Mouse (Mus musculus) embryonic fibroblast, embryonic 13.5 days (primary cell): Measurements from ENCODE around the gene Dlg5. TPM values are rescaled to one million over a fixed set of nuclear protein-coding genes. Genes with fewer than 3 reads are reported as not detected.

ENCODE experiments used
- H3K27ac ChIP-seq: 2 replicates; pipeline ENCODE4 v1.5.1; 2012; ENCODE audit warnings: low read length, control low read depth, inconsistent platforms; ENCODE audit not compliant: insufficient read depth
- H3K4me1 ChIP-seq: 2 replicates; pipeline ENCODE4 v1.6.1; 2011; ENCODE audit warnings: low read length; ENCODE audit not compliant: control insufficient read depth, insufficient read depth
- H3K4me3 ChIP-seq: 2 replicates; pipeline ENCODE4 v1.5.1; 2011; ENCODE audit warnings: mild to moderate bottlenecking, control low read depth, low read length; ENCODE audit not compliant: insufficient read depth
- CTCF ChIP-seq: IDR thresholded peaks from 2 replicates; pipeline ENCODE4 v1.5.1; 2011; ENCODE audit warnings: mild to moderate bottlenecking, control low read depth, low read length, moderate library complexity, borderline replicate concordance; ENCODE audit not compliant: insufficient read depth
- POLR2A ChIP-seq: IDR thresholded peaks from 2 replicates; pipeline ENCODE4 v1.6.1; 2011; ENCODE audit warnings: low read depth, mild to moderate bottlenecking, control low read depth, low read length, moderate library complexity
- polyA plus RNA-seq: library from polyadenylated mRNA; stranded (reverse); fragments of >200 nt; gene quantifications from 2 replicates; pipeline ENCODE4 v1.2.4, GENCODE M21; 2011; ENCODE audit warnings: low read depth; ENCODE audit not compliant: missing spikeins, insufficient read length

Dlg5 gene
- polyA plus RNA-seq, 1 experiment = 60.8 TPM

DNA sequence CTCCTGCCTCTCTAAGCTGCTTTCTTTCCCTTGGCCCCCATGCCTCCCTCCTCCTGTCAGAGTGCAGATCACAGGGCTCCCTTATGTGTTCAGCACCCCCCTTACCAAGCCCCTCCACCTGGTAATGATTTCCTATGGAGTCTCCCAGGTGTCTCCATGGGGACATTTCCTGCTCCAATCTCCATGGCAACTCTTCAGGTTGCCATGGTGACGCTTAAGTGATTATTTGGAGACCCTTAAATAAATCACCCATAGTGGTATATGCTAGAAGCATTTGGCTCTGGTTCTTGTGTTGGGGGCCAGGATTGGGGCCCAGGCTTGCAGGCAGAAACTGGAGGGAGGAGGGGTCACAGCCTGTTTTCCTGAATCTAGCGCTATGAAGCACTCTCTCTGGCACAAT is 17.2 kb upstream of the Dlg5 start:
- no peaks in the 10 kb centered on the region for H3K4me1 ChIP-seq
- no peak overlapping the region for H3K27ac ChIP-seq
- H3K4me3 ChIP-seq = no peak overlapping the region
- TF ChIP-seq POLR2A = no peak
- TF ChIP-seq CTCF = no peak

DNA sequence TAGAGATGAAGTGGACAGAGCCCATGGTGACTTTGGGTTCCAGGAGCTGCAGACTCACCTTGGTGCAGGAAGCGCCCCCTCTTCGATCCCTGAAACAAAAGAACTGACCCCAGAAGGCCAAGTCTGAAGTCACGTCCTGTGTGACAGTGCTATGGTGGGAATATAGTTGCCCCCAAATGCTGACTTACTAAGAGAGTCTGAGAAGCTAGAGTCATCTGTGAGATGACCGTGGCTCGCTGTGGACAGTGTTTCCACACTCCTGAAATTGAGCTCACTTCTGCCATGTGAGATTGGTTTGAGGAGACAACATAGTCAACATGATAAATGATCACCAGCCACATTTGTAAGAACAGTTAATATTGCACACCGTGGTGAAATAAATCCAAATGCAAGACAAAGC is 16.7 kb upstream of the Dlg5 start:
- Histone ChIP-seq H3K27ac (no peak overlapping the region), H3K4me3 (no peak overlapping the region), H3K4me1 (no peaks in the 10 kb centered on the region)
- no peak for TF ChIP-seq POLR2A
- no peak for TF ChIP-seq CTCF

DNA sequence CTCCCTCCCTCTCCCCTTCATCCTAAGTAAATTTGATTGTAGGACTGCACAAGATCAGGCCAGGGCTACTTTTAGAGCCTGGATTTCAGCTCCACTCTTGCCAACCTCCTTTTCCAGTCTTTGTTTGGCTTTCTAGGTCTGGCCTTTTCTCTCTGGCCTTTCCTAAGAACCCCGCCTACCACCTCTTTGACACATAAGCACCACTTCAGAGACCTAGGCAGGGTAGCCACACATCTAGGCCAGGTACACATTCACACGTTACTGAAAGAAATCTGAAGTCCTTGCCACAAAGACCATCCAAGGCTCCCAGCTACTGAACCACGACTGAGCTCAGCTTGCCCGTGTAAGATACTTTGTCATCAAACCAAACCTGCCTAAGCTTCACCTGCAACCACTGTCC is 14.7 kb upstream of the Dlg5 start:
- no peak overlapping the region for H3K4me3 ChIP-seq
- TF ChIP-seq POLR2A (no peak), CTCF (no peak)
- no peaks in the 10 kb centered on the region for H3K4me1 ChIP-seq
- no peak overlapping the region for H3K27ac ChIP-seq

DNA sequence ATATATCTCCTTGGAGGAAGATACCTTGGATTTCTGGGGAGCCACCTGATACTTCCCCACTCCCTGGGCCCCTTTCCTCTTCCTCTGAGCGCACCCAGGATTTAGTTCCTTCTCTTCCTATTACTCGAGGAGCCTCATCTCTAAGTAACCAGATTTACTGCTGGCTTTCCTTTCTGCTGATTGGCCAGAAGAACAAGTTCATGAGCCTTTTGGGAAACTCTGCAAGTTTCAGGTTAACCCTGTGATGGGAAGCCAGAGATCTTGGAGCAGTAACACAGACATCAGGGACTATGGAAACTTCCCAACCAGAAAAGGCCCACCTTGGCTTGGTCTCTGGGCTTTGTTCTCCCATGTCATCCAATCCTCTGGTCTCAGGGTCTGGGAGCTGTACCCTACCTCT is 10.2 kb upstream of the Dlg5 start:
- Histone ChIP-seq H3K4me1 (peaks cover 2% of the 10 kb centered on the region; the same call in 1 of the 2 replicates), H3K4me3 (no peak overlapping the region), H3K27ac (no peak overlapping the region)
- TF ChIP-seq POLR2A (no peak), CTCF (no peak)

DNA sequence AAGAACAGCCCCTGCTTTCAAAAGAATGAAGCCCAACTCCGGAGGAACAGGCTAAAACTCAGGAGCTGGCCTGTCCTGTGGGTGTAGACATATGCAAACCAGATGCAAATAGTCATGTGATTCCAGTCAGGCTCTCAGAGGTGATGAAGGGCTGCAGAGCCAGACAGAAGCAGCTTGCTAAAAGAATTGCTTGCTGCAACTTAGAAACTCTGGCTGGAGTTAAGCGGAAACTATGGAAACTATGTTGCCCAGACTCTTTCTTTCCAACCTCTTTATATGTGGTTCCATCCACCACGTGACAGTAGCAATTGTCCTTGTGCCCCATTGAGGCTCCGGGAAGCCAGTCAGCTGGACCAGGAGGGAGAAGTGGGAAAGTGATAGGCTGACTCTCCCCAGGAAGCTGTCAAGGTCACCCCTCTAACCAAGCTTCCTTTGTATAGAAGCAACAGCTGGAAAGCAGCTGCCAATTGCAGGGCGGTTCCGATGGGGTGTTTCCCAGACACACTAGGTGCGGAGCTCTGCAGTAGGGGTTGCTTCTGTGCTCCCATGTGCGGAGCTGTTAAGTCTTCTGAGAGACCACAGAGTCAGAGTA is 8.0 kb upstream of the Dlg5 start:
- H3K27ac ChIP-seq = peak overlapping the region; percentile 56; the same call in 1 of the 2 replicates
- TF ChIP-seq POLR2A (no peak), CTCF (no peak)
- H3K4me3 ChIP-seq = no peak overlapping the region
- H3K4me1 ChIP-seq = peaks cover 2% of the 10 kb centered on the region; the same call in 1 of the 2 replicates

DNA sequence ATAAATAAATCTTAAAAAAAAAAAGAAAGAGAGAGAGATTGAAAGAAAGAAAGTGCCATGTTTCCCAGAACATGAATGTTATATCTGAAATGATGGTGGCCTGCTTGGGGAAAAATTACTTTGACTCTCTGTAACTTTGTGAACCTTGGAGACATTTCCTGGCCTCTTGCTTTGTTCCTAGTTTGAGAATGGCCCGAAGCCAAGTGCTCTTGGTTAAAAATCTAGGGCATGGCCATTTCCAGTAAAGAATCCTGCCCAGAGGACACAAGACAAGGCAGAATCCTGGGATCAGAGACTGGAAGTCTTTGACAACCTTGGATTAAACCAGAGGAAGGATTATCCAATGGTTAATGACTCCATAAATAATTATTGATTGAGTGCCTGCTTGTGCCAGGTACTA is 5.6 kb upstream of the Dlg5 start:
- no peak overlapping the region for H3K27ac ChIP-seq
- TF ChIP-seq POLR2A = no peak
- TF ChIP-seq CTCF = no peak
- H3K4me1 ChIP-seq = peaks cover 2% of the 10 kb centered on the region; the same call in 1 of the 2 replicates
- H3K4me3 ChIP-seq = no peak overlapping the region

DNA sequence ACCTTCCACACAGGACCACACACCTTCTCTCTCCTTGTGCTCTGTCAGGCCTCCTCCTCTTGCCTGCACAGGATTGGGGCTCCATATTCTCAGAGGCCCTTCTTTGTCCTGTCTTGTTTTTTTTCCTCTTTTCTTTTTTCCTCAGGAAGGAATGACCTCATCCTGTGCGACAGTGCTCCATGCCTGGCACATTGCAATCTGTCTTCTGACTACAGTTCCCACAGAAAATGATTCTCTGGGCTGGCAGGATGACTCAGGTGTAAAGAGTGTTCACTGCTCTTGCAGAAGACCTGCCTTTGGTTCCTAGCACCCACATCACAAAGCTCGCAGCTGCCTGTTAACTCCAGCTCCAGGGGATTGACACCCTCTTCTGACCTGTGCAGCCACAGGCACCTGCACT is 4.2 kb upstream of the Dlg5 start:
- Histone ChIP-seq H3K27ac (no peak overlapping the region), H3K4me1 (peaks cover 2% of the 10 kb centered on the region; the same call in 1 of the 2 replicates), H3K4me3 (no peak overlapping the region)
- TF ChIP-seq POLR2A (no peak), CTCF (no peak)

DNA sequence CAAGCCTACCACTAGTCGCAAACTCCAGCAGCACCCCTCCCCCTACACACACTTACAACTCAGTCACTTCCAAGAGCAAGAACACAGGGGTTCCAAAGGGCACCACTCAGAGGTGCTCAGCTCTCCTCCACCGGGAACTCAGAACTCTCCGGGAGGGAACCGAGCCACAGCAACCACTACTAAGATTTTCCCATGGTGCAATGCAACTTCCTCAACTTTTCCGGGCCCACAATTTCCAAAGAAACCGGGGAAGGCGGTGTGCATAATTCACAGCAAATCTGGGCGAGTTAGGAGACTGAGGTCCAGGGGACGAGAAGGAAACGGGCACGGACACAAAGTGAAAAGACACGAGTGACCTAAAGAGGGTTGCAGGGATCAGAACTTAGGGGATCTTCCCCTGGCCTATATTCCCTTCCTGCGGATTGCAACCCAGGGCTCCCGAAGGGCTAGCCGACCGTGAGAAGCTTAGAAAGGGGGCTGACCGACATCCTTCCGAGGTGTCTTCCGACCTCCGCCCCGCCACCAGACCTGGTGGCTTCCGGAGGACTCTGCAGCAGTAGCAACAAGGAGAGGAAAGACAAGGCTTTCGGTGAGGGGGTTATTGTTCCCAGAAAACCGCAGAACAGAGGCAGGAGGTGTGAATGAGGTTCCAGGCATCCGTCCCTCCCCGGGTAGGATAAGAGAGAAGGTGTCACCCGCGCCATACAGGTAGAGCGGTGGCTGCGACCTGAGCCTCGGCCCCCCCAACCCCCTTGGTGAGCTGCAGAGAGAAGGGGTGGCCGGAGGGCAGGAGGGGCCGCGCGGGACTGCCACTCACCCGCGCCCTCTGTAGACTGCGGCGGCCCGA is 1.2 kb downstream of the Dlg5 start:
- Histone ChIP-seq H3K27ac (peak overlapping the region; percentile 38), H3K4me1 (no peaks in the 10 kb centered on the region; the same call in 1 of the 2 replicates), H3K4me3 (peak overlapping the region; percentile 81)
- TF ChIP-seq CTCF = no peak
- peak; percentile 37 for TF ChIP-seq POLR2A

DNA sequence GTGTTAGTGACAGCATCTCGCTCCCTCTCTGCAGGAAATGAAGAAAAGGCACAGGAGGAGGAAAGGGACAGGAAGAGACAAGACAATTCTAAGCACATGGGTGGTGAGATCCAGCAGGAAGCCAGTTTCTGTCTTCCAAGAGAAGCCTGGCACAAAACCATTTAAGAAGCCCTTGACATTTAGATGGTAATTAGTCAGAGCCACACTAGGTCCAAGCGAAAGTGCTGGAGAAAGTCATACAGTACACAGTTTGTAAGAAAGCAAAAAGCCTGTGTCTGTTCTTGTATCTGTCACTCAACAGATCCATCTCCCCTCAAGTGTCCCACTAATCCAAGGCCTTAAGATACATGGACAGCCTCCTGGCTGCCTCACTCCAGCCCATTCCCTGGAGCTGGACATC is 3.7 kb downstream of the Dlg5 start:
- Histone ChIP-seq H3K4me1 (no peaks in the 10 kb centered on the region; the same call in 1 of the 2 replicates), H3K4me3 (no peak overlapping the region), H3K27ac (no peak overlapping the region)
- TF ChIP-seq CTCF = no peak
- TF ChIP-seq POLR2A = no peak

DNA sequence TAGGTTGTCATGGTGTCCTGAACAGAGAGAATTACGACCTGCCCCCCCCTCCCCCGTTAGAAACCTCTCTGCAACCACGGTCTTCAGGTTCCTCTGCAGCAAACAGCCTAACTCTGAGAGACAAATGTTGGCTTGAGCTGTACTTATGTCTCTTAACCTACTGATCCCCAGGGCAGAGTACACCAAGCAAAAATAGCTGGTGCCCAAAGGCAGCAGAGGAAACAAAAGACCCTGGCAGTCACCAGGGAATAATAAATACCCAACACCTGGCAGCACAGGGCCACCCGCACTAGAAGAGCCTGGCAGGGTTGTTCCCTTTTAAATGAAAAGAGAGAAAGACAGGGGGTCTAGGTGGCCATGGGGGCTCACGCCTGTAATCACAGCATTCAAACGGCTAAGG is 4.9 kb downstream of the Dlg5 start:
- TF ChIP-seq POLR2A (no peak), CTCF (no peak)
- Histone ChIP-seq H3K4me3 (no peak overlapping the region), H3K27ac (no peak overlapping the region), H3K4me1 (no peaks in the 10 kb centered on the region; the same call in 1 of the 2 replicates)
